Mouse (Mus musculus): ENCODE data around the gene Cdkn1c.

GRCm38 (mm10) chr7:143437231-143437893 is 23.5 kb downstream of the Cdkn1c start:
- TF ChIP-seq CTCF (IDR thresholded peaks at IDR 0.05; ENCODE audit: control insufficient read depth, insufficient read depth, insufficient replicate concordance, low read depth, low read length) (no peak), POLR2A (IDR thresholded peaks at IDR 0.05; ENCODE audit: control insufficient read depth, low read depth, low read length) (no peak)
